Mouse (Mus musculus): ENCODE measurements at regions not wholly inside any gene's neighbourhood (a gene's known extent, or its start where the extent isn't known, plus 50 kb on each side); places are given as distances from the start of the nearest gene placed in this dataset.
A peak's percentile ranks its signal among the peaks of the same experiment; 100 is the strongest.

GRCm38 (mm10) chr12:71775126-71775525 is 55.8 kb upstream of the Daam1 start:
- no peak overlapping the region for H3K4me2 ChIP-seq (ENCODE audit: low read depth, low read length)
- H3K36me3 ChIP-seq (replicated peaks; ENCODE audit: control insufficient read depth, insufficient read depth, low read depth, low read length), result no peaks in the 10 kb centered on the region
- DNase-seq (ENCODE audit: low spot score) (no peak), ATAC-seq (replicated peaks; ENCODE audit: insufficient number of reproducible peaks, low FRiP score, low TSS enrichment, low read depth) (no peak)
- no peak overlapping the region for H3K9ac ChIP-seq (replicated peaks; ENCODE audit: low read length)
- H3K27me3 ChIP-seq (ENCODE audit: control insufficient read depth, insufficient read depth, low read length), result no peaks in the 10 kb centered on the region
- no peak overlapping the region for H3K4me3 ChIP-seq (ENCODE audit: low read depth, low read length)
- no peaks in the 10 kb centered on the region for H3K9me3 ChIP-seq (replicated peaks; ENCODE audit: control insufficient read depth, low read length)
- H3K4me1 ChIP-seq (ENCODE audit: control insufficient read depth, insufficient read depth, low read length), result no peaks in the 10 kb centered on the region
- WGBS, result 83% methylated on average over 12 of the region's 12 CpGs
- H3K27ac ChIP-seq (replicated peaks; ENCODE audit: low read depth, low read length), result no peak overlapping the region

- DNase-seq (ENCODE audit: low spot score) (peak; percentile 42), ATAC-seq (replicated peaks; ENCODE audit: insufficient number of reproducible peaks, low FRiP score, low TSS enrichment, low read depth) (peak; percentile 39; the same call in 1 of the 2 replicates)
- Histone ChIP-seq H3K4me3 (ENCODE audit: low read depth, low read length) (no peak overlapping the region), H3K9me3 (replicated peaks; ENCODE audit: control insufficient read depth, low read length) (no peaks in the 10 kb centered on the region), H3K36me3 (replicated peaks; ENCODE audit: control insufficient read depth, insufficient read depth, low read depth, low read length) (no peaks in the 10 kb centered on the region), H3K9ac (replicated peaks; ENCODE audit: low read length) (no peak overlapping the region), H3K4me2 (ENCODE audit: low read depth, low read length) (peak overlapping the region; percentile 8; the same call in 1 of the 2 replicates), H3K27me3 (ENCODE audit: control insufficient read depth, insufficient read depth, low read length) (no peaks in the 10 kb centered on the region), H3K27ac (replicated peaks; ENCODE audit: low read depth, low read length) (no peak overlapping the region), H3K4me1 (ENCODE audit: control insufficient read depth, insufficient read depth, low read length) (no peaks in the 10 kb centered on the region)
- 39% methylated on average over 14 of the region's 14 CpGs for WGBS
Measured at GRCm38 (mm10) chr12:71778137-71778536, 52.7 kb upstream of the Daam1 start.

GRCm38 (mm10) chr12:71778948-71779347 is 51.9 kb upstream of the Daam1 start:
- Histone ChIP-seq H3K4me3 (ENCODE audit: low read depth, low read length) (no peak overlapping the region), H3K4me2 (ENCODE audit: low read depth, low read length) (no peak overlapping the region), H3K9me3 (replicated peaks; ENCODE audit: control insufficient read depth, low read length) (no peaks in the 10 kb centered on the region), H3K36me3 (replicated peaks; ENCODE audit: control insufficient read depth, insufficient read depth, low read depth, low read length) (no peaks in the 10 kb centered on the region), H3K27ac (replicated peaks; ENCODE audit: low read depth, low read length) (no peak overlapping the region), H3K4me1 (ENCODE audit: control insufficient read depth, insufficient read depth, low read length) (no peaks in the 10 kb centered on the region), H3K9ac (replicated peaks; ENCODE audit: low read length) (no peak overlapping the region), H3K27me3 (ENCODE audit: control insufficient read depth, insufficient read depth, low read length) (no peaks in the 10 kb centered on the region)
- ATAC-seq (replicated peaks; ENCODE audit: insufficient number of reproducible peaks, low FRiP score, low TSS enrichment, low read depth) (no peak), DNase-seq (ENCODE audit: low spot score) (no peak)
- WGBS, result 85% methylated on average over 3 of the region's 3 CpGs

- no peak overlapping the region for H3K4me3 ChIP-seq (ENCODE audit: low read depth, low read length)
- no peaks in the 10 kb centered on the region for H3K4me1 ChIP-seq (ENCODE audit: control insufficient read depth, insufficient read depth, low read length)
- DNase-seq (ENCODE audit: low spot score) (no peak), ATAC-seq (replicated peaks; ENCODE audit: insufficient number of reproducible peaks, low FRiP score, low TSS enrichment, low read depth) (no peak)
- WGBS, result 59% methylated on average over 6 of the region's 6 CpGs
- H3K36me3 ChIP-seq (replicated peaks; ENCODE audit: control insufficient read depth, insufficient read depth, low read depth, low read length), result no peaks in the 10 kb centered on the region
- no peaks in the 10 kb centered on the region for H3K9me3 ChIP-seq (replicated peaks; ENCODE audit: control insufficient read depth, low read length)
- no peaks in the 10 kb centered on the region for H3K27me3 ChIP-seq (ENCODE audit: control insufficient read depth, insufficient read depth, low read length)
- no peak overlapping the region for H3K9ac ChIP-seq (replicated peaks; ENCODE audit: low read length)
- no peak overlapping the region for H3K4me2 ChIP-seq (ENCODE audit: low read depth, low read length)
- no peak overlapping the region for H3K27ac ChIP-seq (replicated peaks; ENCODE audit: low read depth, low read length)
Measured at GRCm38 (mm10) chr12:71779418-71779817, 51.5 kb upstream of the Daam1 start.
